9 mouse cellular contexts compared by ENCODE assay signal in genomic region chr9:44398551-44398950, GRCm38 (mm10). TPM values are rescaled to one million over a fixed set of nuclear protein-coding genes. Genes with fewer than 3 reads are reported as not detected.
A peak's percentile ranks its signal among the peaks of the same experiment; 100 is the strongest.
DNase-seq lines count a peak whose midpoint lies in the region; ATAC-seq and TF ChIP-seq lines count a peak whose summit lies in the region.
"Had no signal": no experiment of that assay in that cellular context is flagged by ENCODE, and none has a peak within 500 bp of the region (broad histone marks: within the 10 kb centered on the region; RNA-seq: fewer than 3 reads in every experiment).

No protein-coding gene starts in this region.

- H3K27me3 ChIP-seq in erythroblast, embryonic 14.5 days (ENCODE audit: control insufficient read depth) = no peaks in the 10 kb centered on the region
- H3K27me3 ChIP-seq in megakaryocyte, embryonic 14.5 days (replicated peaks) = no peaks in the 10 kb centered on the region
- no peaks in the 10 kb centered on the region for H3K27me3 ChIP-seq in liver, embryonic 14.5 days (ENCODE audit: control insufficient read depth, insufficient read depth, low read length)
- no peaks in the 10 kb centered on the region for H3K27me3 ChIP-seq in stomach, postnatal 0 days (ENCODE audit: control insufficient read depth, insufficient read depth, low read length)

- H3K9me3 ChIP-seq in erythroblast, embryonic 14.5 days (ENCODE audit: control insufficient read depth, low read length) = no peaks in the 10 kb centered on the region
- no peaks in the 10 kb centered on the region for H3K9me3 ChIP-seq in megakaryocyte, embryonic 14.5 days
- no peaks in the 10 kb centered on the region for H3K9me3 ChIP-seq in liver, embryonic 14.5 days (ENCODE audit: control insufficient read depth, low read length)
- no peaks in the 10 kb centered on the region for H3K9me3 ChIP-seq in stomach, postnatal 0 days (ENCODE audit: control insufficient read depth, low read length)

- no peak for TF ChIP-seq EP300 in liver, embryonic 14.5 days (IDR thresholded peaks at IDR 0.05; ENCODE audit: low read depth)
- TF ChIP-seq EP300 in stomach, postnatal 0 days (optimal IDR thresholded peaks at IDR 0.05) = no peak

- 80% methylated on average over 9 of the region's 9 CpGs for WGBS in liver, embryonic 14.5 days (ENCODE audit: insufficient replicate concordance)
- WGBS in stomach, postnatal 0 days = 69% methylated on average over 9 of the region's 9 CpGs

- H3K36me3 ChIP-seq in erythroblast, embryonic 14.5 days (ENCODE audit: control insufficient read depth) = peaks cover 53% of the 10 kb centered on the region
- peaks cover 54% of the 10 kb centered on the region for H3K36me3 ChIP-seq in megakaryocyte, embryonic 14.5 days (replicated peaks; ENCODE audit: low read length)
- H3K36me3 ChIP-seq in liver, embryonic 14.5 days (replicated peaks; ENCODE audit: control insufficient read depth, insufficient read depth, low read depth) = peaks cover 23% of the 10 kb centered on the region
- H3K36me3 ChIP-seq in stomach, postnatal 0 days (ENCODE audit: control insufficient read depth, insufficient read depth, low read length) = peaks cover 16% of the 10 kb centered on the region

- peak overlapping the region; percentile 83 for H3K4me2 ChIP-seq in liver, embryonic 14.5 days (ENCODE audit: low read depth)
- H3K4me2 ChIP-seq in stomach, postnatal 0 days (replicated peaks; ENCODE audit: low read depth) = no peak overlapping the region

- no peak overlapping the region for H3K27ac ChIP-seq in liver, embryonic 14.5 days
- no peak overlapping the region for H3K27ac ChIP-seq in stomach, postnatal 0 days (replicated peaks)

- peaks cover 43% of the 10 kb centered on the region for H3K4me1 ChIP-seq in erythroblast, embryonic 14.5 days (ENCODE audit: control insufficient read depth)
- peaks cover 61% of the 10 kb centered on the region for H3K4me1 ChIP-seq in megakaryocyte, embryonic 14.5 days
- H3K4me1 ChIP-seq in liver, embryonic 14.5 days (replicated peaks; ENCODE audit: control insufficient read depth in 2 of 2, insufficient read depth in 2 of 2, low read length in 1 of 2) = peaks cover 3 to 17% of the 10 kb centered on the region in 2 experiments; a peak in 3 of 4 replicates
- no peaks in the 10 kb centered on the region for H3K4me1 ChIP-seq in stomach, postnatal 0 days (replicated peaks; ENCODE audit: control insufficient read depth, insufficient read depth)

- peak overlapping the region; percentile 81 for H3K4me3 ChIP-seq in erythroblast, embryonic 14.5 days (replicated peaks)
- H3K4me3 ChIP-seq in megakaryocyte, embryonic 14.5 days (replicated peaks) = peak overlapping the region; percentile 92
- H3K4me3 ChIP-seq in liver, embryonic 14.5 days (ENCODE audit: insufficient read depth in 1 of 2, low read depth in 2 of 2, low read length in 2 of 2) = peak overlapping the region; percentile 15 to 61; a peak in 3 of 4 replicates
- no peak overlapping the region for H3K4me3 ChIP-seq in stomach, postnatal 0 days (ENCODE audit: low read depth, low read length)

- ATAC-seq in erythroblast, adult 5-6 weeks (replicated peaks; ENCODE audit: low FRiP score, poor library complexity, severe bottlenecking) = no peak
- ATAC-seq in megakaryocyte, adult 5-6 weeks (ENCODE audit: poor library complexity, severe bottlenecking) = no peak
- no peak for ATAC-seq in liver, embryonic 14.5 days (ENCODE audit: insufficient read depth)
- no peak for ATAC-seq in stomach, postnatal 0 days (ENCODE audit: low FRiP score, low TSS enrichment)

- TF ChIP-seq CTCF in liver, embryonic 14.5 days (IDR thresholded peaks at IDR 0.05; ENCODE audit: low read depth) = no peak
- no peak for TF ChIP-seq CTCF in stomach, postnatal 0 days (IDR thresholded peaks at IDR 0.05; ENCODE audit: low read depth)

- no peak overlapping the region; the same call in 1 of the 2 replicates for H3K9ac ChIP-seq in liver, embryonic 14.5 days (replicated peaks)
- H3K9ac ChIP-seq in stomach, postnatal 0 days (ENCODE audit: low read length) = peak overlapping the region; percentile 8; the same call in 1 of the 2 replicates

- DNase-seq in liver, embryonic 14.5 days (ENCODE audit: low read depth in 3 of 3, low spot score in 3 of 3) = no peak
- no peak for DNase-seq in stomach, postnatal 0 days (ENCODE audit: low spot score)
- DNase-seq in adipocyte (ENCODE audit: low spot score) = no peak
- DNase-seq in lung, postnatal 25 days (ENCODE audit: low spot score) = no peak
- DNase-seq: thymus, postnatal 36 days had no signal

RNA-seq across cellular contexts. Expression of gene Slc37a4, which starts 1.9 kb away (rescaled TPM):
- 0.23 and 0.31 TPM in 2 replicates for polyA plus RNA-seq in erythroblast, embryonic 14.5 days (2012)
- 4.0 and 25.9 TPM in 2 replicates for total RNA-seq in erythroblast, adult 5-6 weeks (2015; ENCODE audit: low replicate concordance)
- 2.5 and 4.0 TPM in 2 replicates for total RNA-seq in erythroblast, adult 5-6 weeks (2017; ENCODE audit: low replicate concordance)
- polyA plus RNA-seq in megakaryocyte, embryonic 14.5 days (2012; ENCODE audit: insufficient read depth, low replicate concordance) = 10.2 and 10.4 TPM in 2 replicates
- total RNA-seq in megakaryocyte, adult 5-6 weeks (2015) = 19.7 and 23.5 TPM in 2 replicates
- 14.8 and 28.3 TPM in 2 replicates for total RNA-seq in megakaryocyte, adult 5-6 weeks (2017)
- polyA plus RNA-seq in liver, embryonic 14.5 days (2012; rRNA removed) = 15.9 and 16.7 TPM in 2 replicates
- 26.6 and 29.7 TPM in 2 replicates for polyA plus RNA-seq in liver, embryonic 14.5 days (2014; fragmentation: Nextera tagmentation; extraction: Ambion mirVana)
- polyA plus RNA-seq in stomach, postnatal 0 days (2015; fragmentation: Nextera tagmentation; extraction: Ambion mirVana) = 18.1 and 18.4 TPM in 2 replicates

RNA-seq across cellular contexts. Expression of gene Rps25, which starts 8.4 kb away (rescaled TPM):
- 16.3 and 35.8 TPM in 2 replicates for polyA plus RNA-seq in erythroblast, embryonic 14.5 days (2012)
- total RNA-seq in erythroblast, adult 5-6 weeks (2015; ENCODE audit: low replicate concordance) = 639 and 656 TPM in 2 replicates
- 277 and 380 TPM in 2 replicates for total RNA-seq in erythroblast, adult 5-6 weeks (2017; ENCODE audit: low replicate concordance)
- 33.9 and 149 TPM in 2 replicates for polyA plus RNA-seq in megakaryocyte, embryonic 14.5 days (2012; ENCODE audit: insufficient read depth, low replicate concordance)
- total RNA-seq in megakaryocyte, adult 5-6 weeks (2015) = 2,100 and 2,121 TPM in 2 replicates
- 1,309 and 1,413 TPM in 2 replicates for total RNA-seq in megakaryocyte, adult 5-6 weeks (2017)
- polyA plus RNA-seq in liver, embryonic 14.5 days (2012; rRNA removed) = 350 and 717 TPM in 2 replicates
- 1,544 and 1,614 TPM in 2 replicates for polyA plus RNA-seq in liver, embryonic 14.5 days (2014; fragmentation: Nextera tagmentation; extraction: Ambion mirVana)
- polyA plus RNA-seq in stomach, postnatal 0 days (2015; fragmentation: Nextera tagmentation; extraction: Ambion mirVana) = 2,137 and 2,228 TPM in 2 replicates

RNA-seq across cellular contexts. Expression of gene Trappc4, which starts 8.8 kb away (rescaled TPM):
- 0.37 and 0.65 TPM in 2 replicates for polyA plus RNA-seq in erythroblast, embryonic 14.5 days (2012)
- total RNA-seq in erythroblast, adult 5-6 weeks (2015; ENCODE audit: low replicate concordance) = 27.0 and 53.0 TPM in 2 replicates
- total RNA-seq in erythroblast, adult 5-6 weeks (2017; ENCODE audit: low replicate concordance) = 2.5 and 12.2 TPM in 2 replicates
- polyA plus RNA-seq in megakaryocyte, embryonic 14.5 days (2012; ENCODE audit: insufficient read depth, low replicate concordance) = 10.0 and 29.6 TPM in 2 replicates
- total RNA-seq in megakaryocyte, adult 5-6 weeks (2015) = 91.3 and 95.4 TPM in 2 replicates
- 24.1 and 32.5 TPM in 2 replicates for total RNA-seq in megakaryocyte, adult 5-6 weeks (2017)
- polyA plus RNA-seq in liver, embryonic 14.5 days (2012; rRNA removed) = 24.2 and 26.6 TPM in 2 replicates
- 44.4 and 52.9 TPM in 2 replicates for polyA plus RNA-seq in liver, embryonic 14.5 days (2014; fragmentation: Nextera tagmentation; extraction: Ambion mirVana)
- 95.9 and 97.6 TPM in 2 replicates for polyA plus RNA-seq in stomach, postnatal 0 days (2015; fragmentation: Nextera tagmentation; extraction: Ambion mirVana)

RNA-seq across cellular contexts. Expression of gene Hyou1, which starts 19.3 kb away (rescaled TPM):
- polyA plus RNA-seq in erythroblast, embryonic 14.5 days (2012) = 0.69 and 0.80 TPM in 2 replicates
- total RNA-seq in erythroblast, adult 5-6 weeks (2015; ENCODE audit: low replicate concordance) = 12.1 and 14.0 TPM in 2 replicates
- 16.7 and 18.1 TPM in 2 replicates for total RNA-seq in erythroblast, adult 5-6 weeks (2017; ENCODE audit: low replicate concordance)
- 14.1 and 28.1 TPM in 2 replicates for polyA plus RNA-seq in megakaryocyte, embryonic 14.5 days (2012; ENCODE audit: insufficient read depth, low replicate concordance)
- 27.2 and 29.7 TPM in 2 replicates for total RNA-seq in megakaryocyte, adult 5-6 weeks (2015)
- 48.3 and 49.7 TPM in 2 replicates for total RNA-seq in megakaryocyte, adult 5-6 weeks (2017)
- polyA plus RNA-seq in liver, embryonic 14.5 days (2012; rRNA removed) = 12.5 and 16.5 TPM in 2 replicates
- polyA plus RNA-seq in liver, embryonic 14.5 days (2014; fragmentation: Nextera tagmentation; extraction: Ambion mirVana) = 12.5 and 12.8 TPM in 2 replicates
- 18.0 and 18.5 TPM in 2 replicates for polyA plus RNA-seq in stomach, postnatal 0 days (2015; fragmentation: Nextera tagmentation; extraction: Ambion mirVana)

RNA-seq across cellular contexts. Expression of gene Ccdc84, which starts 19.8 kb away (rescaled TPM):
- 1.1 and 1.5 TPM in 2 replicates for polyA plus RNA-seq in erythroblast, embryonic 14.5 days (2012)
- 3.8 and 18.8 TPM in 2 replicates for total RNA-seq in erythroblast, adult 5-6 weeks (2015; ENCODE audit: low replicate concordance)
- total RNA-seq in erythroblast, adult 5-6 weeks (2017; ENCODE audit: low replicate concordance) = 9.1 and 12.0 TPM in 2 replicates
- 11.9 and 19.2 TPM in 2 replicates for polyA plus RNA-seq in megakaryocyte, embryonic 14.5 days (2012; ENCODE audit: insufficient read depth, low replicate concordance)
- 24.5 TPM in 2 replicates for total RNA-seq in megakaryocyte, adult 5-6 weeks (2015)
- total RNA-seq in megakaryocyte, adult 5-6 weeks (2017) = 19.8 and 27.1 TPM in 2 replicates
- 15.3 and 16.3 TPM in 2 replicates for polyA plus RNA-seq in liver, embryonic 14.5 days (2012; rRNA removed)
- polyA plus RNA-seq in liver, embryonic 14.5 days (2014; fragmentation: Nextera tagmentation; extraction: Ambion mirVana) = 10.0 TPM in 2 replicates
- 16.4 and 16.6 TPM in 2 replicates for polyA plus RNA-seq in stomach, postnatal 0 days (2015; fragmentation: Nextera tagmentation; extraction: Ambion mirVana)
